Mouse (Mus musculus): ENCODE data around the gene Vtn. TPM values are rescaled to one million over a fixed set of nuclear protein-coding genes. Genes with fewer than 3 reads are reported as not detected.

Vtn gene
- polyA plus RNA-seq, 1 experiment from 2014 or later, result 8.1 TPM

- peak overlapping the region; percentile 97 for H3K27ac ChIP-seq
- H3K4me3 ChIP-seq (replicated peaks), result peak overlapping the region; percentile 81
- H3K4me2 ChIP-seq, result peak overlapping the region; percentile 91
- no peaks in the 10 kb centered on the region for H3K9me3 ChIP-seq (replicated peaks)
- ATAC-seq (replicated peaks; ENCODE audit: low FRiP score), result peak; percentile 23; the same call in 1 of the 2 replicates
- no peaks in the 10 kb centered on the region for H3K27me3 ChIP-seq
- H3K9ac ChIP-seq, result peak overlapping the region; percentile 84
- peaks cover 27% of the 10 kb centered on the region for H3K4me1 ChIP-seq
- no peaks in the 10 kb centered on the region for H3K36me3 ChIP-seq
- 66% methylated on average over 23 of the region's 23 CpGs for WGBS
Measured at GRCm38 (mm10) chr11:78466242-78466912, 32.5 kb upstream of the Vtn start.

GRCm38 (mm10) chr11:78467515-78467914 is 31.4 kb upstream of the Vtn start:
- H3K36me3 ChIP-seq, result no peaks in the 10 kb centered on the region
- no peak overlapping the region for H3K9ac ChIP-seq
- H3K4me3 ChIP-seq (replicated peaks), result no peak overlapping the region
- H3K9me3 ChIP-seq (replicated peaks), result no peaks in the 10 kb centered on the region
- no peak overlapping the region for H3K4me2 ChIP-seq
- ATAC-seq (replicated peaks; ENCODE audit: low FRiP score), result no peak
- WGBS, result 69% methylated on average over 7 of the region's 7 CpGs
- no peak overlapping the region for H3K27ac ChIP-seq
- no peaks in the 10 kb centered on the region for H3K27me3 ChIP-seq
- peaks cover 27% of the 10 kb centered on the region for H3K4me1 ChIP-seq

GRCm38 (mm10) chr11:78467932-78468331 is 31.0 kb upstream of the Vtn start:
- Histone ChIP-seq H3K9me3 (replicated peaks) (no peaks in the 10 kb centered on the region), H3K36me3 (no peaks in the 10 kb centered on the region), H3K27ac (no peak overlapping the region), H3K9ac (no peak overlapping the region), H3K27me3 (no peaks in the 10 kb centered on the region), H3K4me1 (peaks cover 26% of the 10 kb centered on the region), H3K4me3 (replicated peaks) (no peak overlapping the region), H3K4me2 (no peak overlapping the region)
- ATAC-seq (replicated peaks; ENCODE audit: low FRiP score), result no peak
- 43% methylated on average over 3 of the region's 3 CpGs for WGBS

GRCm38 (mm10) chr11:78471326-78472103 is 27.4 kb upstream of the Vtn start:
- Histone ChIP-seq H3K4me1 (peaks cover 5% of the 10 kb centered on the region), H3K4me2 (no peak overlapping the region), H3K27ac (no peak overlapping the region), H3K9me3 (replicated peaks) (no peaks in the 10 kb centered on the region), H3K4me3 (replicated peaks) (no peak overlapping the region), H3K27me3 (no peaks in the 10 kb centered on the region), H3K9ac (no peak overlapping the region), H3K36me3 (no peaks in the 10 kb centered on the region)
- ATAC-seq (replicated peaks; ENCODE audit: low FRiP score), result no peak
- 88% methylated on average over 10 of the region's 10 CpGs for WGBS

GRCm38 (mm10) chr11:78475289-78475688 is 23.6 kb upstream of the Vtn start:
- H3K27me3 ChIP-seq, result no peaks in the 10 kb centered on the region
- H3K4me2 ChIP-seq, result no peak overlapping the region
- no peaks in the 10 kb centered on the region for H3K9me3 ChIP-seq (replicated peaks)
- ATAC-seq (replicated peaks; ENCODE audit: low FRiP score), result no peak
- H3K4me3 ChIP-seq (replicated peaks), result no peak overlapping the region
- H3K9ac ChIP-seq, result no peak overlapping the region
- H3K4me1 ChIP-seq, result no peaks in the 10 kb centered on the region
- no peaks in the 10 kb centered on the region for H3K36me3 ChIP-seq
- 77% methylated on average over 3 of the region's 3 CpGs for WGBS
- H3K27ac ChIP-seq, result no peak overlapping the region

- Histone ChIP-seq H3K4me1 (peaks cover 4% of the 10 kb centered on the region; the same call in 1 of the 2 replicates), H3K4me2 (no peak overlapping the region), H3K9ac (no peak overlapping the region), H3K36me3 (no peaks in the 10 kb centered on the region), H3K4me3 (replicated peaks) (no peak overlapping the region), H3K9me3 (replicated peaks) (no peaks in the 10 kb centered on the region), H3K27ac (no peak overlapping the region), H3K27me3 (peaks cover 43% of the 10 kb centered on the region)
- WGBS, result 63% methylated on average over 7 of the region's 7 CpGs
- ATAC-seq (replicated peaks; ENCODE audit: low FRiP score), result no peak
Measured at GRCm38 (mm10) chr11:78483639-78484038, 15.3 kb upstream of the Vtn start.

- WGBS, result under 1% methylated on average over 8 of the region's 8 CpGs
- Histone ChIP-seq H3K9me3 (replicated peaks) (no peaks in the 10 kb centered on the region), H3K36me3 (no peaks in the 10 kb centered on the region), H3K27ac (no peak overlapping the region), H3K9ac (no peak overlapping the region), H3K4me3 (replicated peaks) (no peak overlapping the region), H3K4me2 (no peak overlapping the region), H3K4me1 (peaks cover 13% of the 10 kb centered on the region), H3K27me3 (peaks cover 80% of the 10 kb centered on the region)
- ATAC-seq (replicated peaks; ENCODE audit: low FRiP score), result no peak
Measured at GRCm38 (mm10) chr11:78488168-78488567, 10.7 kb upstream of the Vtn start.

GRCm38 (mm10) chr11:78490781-78491241 is 8.1 kb upstream of the Vtn start:
- 11% methylated on average over 48 of the region's 48 CpGs for WGBS
- H3K27ac ChIP-seq, result no peak overlapping the region
- peaks cover 13% of the 10 kb centered on the region for H3K4me1 ChIP-seq
- no peak; the same call in 1 of the 2 replicates for ATAC-seq (replicated peaks; ENCODE audit: low FRiP score)
- H3K27me3 ChIP-seq, result peaks cover 89% of the 10 kb centered on the region
- no peaks in the 10 kb centered on the region for H3K36me3 ChIP-seq
- no peak overlapping the region for H3K9ac ChIP-seq
- H3K4me2 ChIP-seq, result peak overlapping the region; percentile 54
- H3K4me3 ChIP-seq (replicated peaks), result peak overlapping the region; percentile 32
- H3K9me3 ChIP-seq (replicated peaks), result no peaks in the 10 kb centered on the region

GRCm38 (mm10) chr11:78495904-78496303 is 3.0 kb upstream of the Vtn start:
- Histone ChIP-seq H3K27ac (no peak overlapping the region), H3K4me3 (replicated peaks) (no peak overlapping the region), H3K9ac (no peak overlapping the region), H3K9me3 (replicated peaks) (no peaks in the 10 kb centered on the region), H3K36me3 (no peaks in the 10 kb centered on the region), H3K4me1 (peaks cover 19% of the 10 kb centered on the region), H3K4me2 (no peak overlapping the region), H3K27me3 (peaks cover 83% of the 10 kb centered on the region)
- WGBS, result 5% methylated on average over 6 of the region's 6 CpGs
- ATAC-seq (replicated peaks; ENCODE audit: low FRiP score), result no peak

GRCm38 (mm10) chr11:78497071-78497541 is 1.8 kb upstream of the Vtn start:
- Histone ChIP-seq H3K4me3 (replicated peaks) (peak overlapping the region; percentile 59), H3K4me1 (peaks cover 16% of the 10 kb centered on the region), H3K27ac (no peak overlapping the region), H3K9me3 (replicated peaks) (no peaks in the 10 kb centered on the region), H3K36me3 (no peaks in the 10 kb centered on the region), H3K4me2 (peak overlapping the region; percentile 99), H3K9ac (peak overlapping the region; percentile 43), H3K27me3 (peaks cover 79% of the 10 kb centered on the region)
- WGBS, result under 1% methylated on average over 44 of the region's 44 CpGs
- ATAC-seq (replicated peaks; ENCODE audit: low FRiP score), result peak; percentile 32

- no peaks in the 10 kb centered on the region for H3K36me3 ChIP-seq
- H3K4me1 ChIP-seq, result peaks cover 16% of the 10 kb centered on the region
- WGBS, result 3% methylated on average over 36 of the region's 36 CpGs
- 0 out of 2 replicates have a peak within 1 kb of the TSS, but pooled peaks have one; percentile 9 for H3K27ac ChIP-seq
- no peaks in the 10 kb centered on the region for H3K9me3 ChIP-seq (replicated peaks)
- peak within 1 kb of the TSS; percentile 59 for H3K4me3 ChIP-seq (replicated peaks)
- peak within 1 kb of the TSS; percentile 43 for H3K9ac ChIP-seq
- ATAC-seq (replicated peaks; ENCODE audit: low FRiP score), result peak; percentile 96
- peaks cover 73% of the 10 kb centered on the region for H3K27me3 ChIP-seq
- H3K4me2 ChIP-seq, result peak within 1 kb of the TSS; percentile 99
Measured at GRCm38 (mm10) chr11:78497544-78498522, 1.1 kb upstream of the Vtn start, which contains the start of gene Sarm1. Gene Sarm1, minus strand, starts transcription at chr11:78497754.

Data from kidney, embryonic 15.5 days (tissue).